Mouse (Mus musculus): Measurements from ENCODE around the gene Olfr382. TPM values are rescaled to one million over a fixed set of nuclear protein-coding genes. Genes with fewer than 3 reads are reported as not detected.
"Not testable (repeated sequence)": the region's sequence is repeated elsewhere in the genome, so short reads cannot be mapped to it uniquely, and the experiment has no call there.

The Olfr382 gene
- not detected in 2 replicates for polyA plus RNA-seq (2012)

GRCm38 (mm10) chr11:73517097-73517496 is at the start of gene Olfr382:
Gene Olfr382 (minus strand): TSS chr11:73517197.
- H3K9me3 ChIP-seq (ENCODE audit: control insufficient read depth, low read length) = peaks cover 2% of the 10 kb centered on the region; the same call in 1 of the 2 replicates

GRCm38 (mm10) chr11:73528971-73529370 is 12.0 kb upstream of the Olfr382 start:
- H3K4me1 ChIP-seq (ENCODE audit: control insufficient read depth); H3K4me3 ChIP-seq (replicated peaks); H3K27me3 ChIP-seq (ENCODE audit: control insufficient read depth); H3K9me3 ChIP-seq (ENCODE audit: control insufficient read depth, low read length); H3K36me3 ChIP-seq (ENCODE audit: control insufficient read depth): not testable (repeated sequence)

More at GRCm38 (mm10) chr11:73517097-73517496, at the start of gene Olfr382:
- Histone ChIP-seq H3K27me3 (ENCODE audit: control insufficient read depth) (no peaks in the 10 kb centered on the region), H3K4me3 (replicated peaks) (no peak within 1 kb of the TSS), H3K4me1 (ENCODE audit: control insufficient read depth) (no peaks in the 10 kb centered on the region), H3K36me3 (ENCODE audit: control insufficient read depth) (no peaks in the 10 kb centered on the region)
- TF ChIP-seq TAL1 (IDR thresholded peaks at IDR 0.05; ENCODE audit: low read length) (no peak), GATA1 (IDR thresholded peaks at IDR 0.05; ENCODE audit: low read length) (no peak)

- Histone ChIP-seq H3K4me3 (replicated peaks) (no peak within 1 kb of the TSS), H3K27me3 (ENCODE audit: control insufficient read depth) (no peaks in the 10 kb centered on the region), H3K9me3 (ENCODE audit: control insufficient read depth, low read length) (no peaks in the 10 kb centered on the region), H3K4me1 (ENCODE audit: control insufficient read depth) (no peaks in the 10 kb centered on the region), H3K36me3 (ENCODE audit: control insufficient read depth) (no peaks in the 10 kb centered on the region)
- TF ChIP-seq GATA1 (IDR thresholded peaks at IDR 0.05; ENCODE audit: low read length) (no peak), TAL1 (IDR thresholded peaks at IDR 0.05; ENCODE audit: low read length) (no peak)
Measured at GRCm38 (mm10) chr11:73491503-73491902, 25.5 kb downstream of the Olfr382 start, which contains the start of gene Olfr381. Gene Olfr381 (minus strand): TSS chr11:73491603.

Other genes with a start within 250 kb of the Olfr382 start
- 0.01 TPM in 1 of 2 replicates, not detected in the other for gene Trpv3, start 249.8 kb downstream of the Olfr382 start, polyA plus RNA-seq (2012)
- gene Aspa, start 187.6 kb downstream of the Olfr382 start, polyA plus RNA-seq (2012) = not detected in 2 replicates
- gene Gm49340, start 187.5 kb downstream of the Olfr382 start, polyA plus RNA-seq (2012) = not detected in 2 replicates
- gene Spata22, start 187.5 kb downstream of the Olfr382 start, polyA plus RNA-seq (2012) = not detected in 2 replicates
- not detected in 2 replicates for gene Olfr20, start 166.4 kb downstream of the Olfr382 start, polyA plus RNA-seq (2012)
- not detected in 2 replicates for gene Olfr376, start 146.0 kb downstream of the Olfr382 start, polyA plus RNA-seq (2012)
- gene Olfr1, start 117.6 kb downstream of the Olfr382 start, polyA plus RNA-seq (2012) = not detected in 2 replicates
- gene Olfr378, start 88.7 kb downstream of the Olfr382 start, polyA plus RNA-seq (2012) = not detected in 2 replicates
- not detected in 2 replicates for gene Olfr380, start 59.7 kb downstream of the Olfr382 start, polyA plus RNA-seq (2012)
- gene Olfr381, start 25.6 kb downstream of the Olfr382 start, polyA plus RNA-seq (2012) = not detected in 2 replicates
- not detected in 2 replicates for gene Olfr385, start 75.8 kb upstream of the Olfr382 start, polyA plus RNA-seq (2012)
- gene Olfr384, start 81.4 kb upstream of the Olfr382 start, polyA plus RNA-seq (2012) = not detected in 2 replicates
- gene Zfp735, start 171.6 kb upstream of the Olfr382 start, polyA plus RNA-seq (2012) = not detected in 2 replicates